Mouse (Mus musculus) Patski (cell line): ENCODE measurements around the gene Plxna1. TPM values are rescaled to one million over a fixed set of nuclear protein-coding genes. Genes with fewer than 3 reads are reported as not detected.

Experiments used
- ATAC-seq: fragments of 100-300 bp; one replicate; pipeline ENCODE4 v1.8.0; 2021
- CTCF ChIA-PET: fragments of 350-600 bp; sonication (Branson Sonifier 250); formaldehyde crosslinking; loops from one replicate; lab custom pipeline; 2022; ENCODE audit warnings: inconsistent platforms; lab: Charles Lee
- POLR2A ChIA-PET: fragments of 350-600 bp; sonication (Branson Sonifier 250); formaldehyde crosslinking; loops from one replicate; lab custom pipeline; 2022; ENCODE audit warnings: antibody characterized with exemption, inconsistent platforms; lab: Charles Lee
- DNase-seq: peaks from one replicate; pipeline ENCODE4 v3.0.0-alpha.2; 2011; ENCODE audit warnings: low read depth, low spot score
- H3K27me3 ChIP-seq: fragments of 371-371 bp; one replicate; pipeline ENCODE4 v1.5.1; 2021
- CTCF ChIP-seq: fragments of 100-300 bp; IDR thresholded peaks from one replicate; pipeline ENCODE4 v1.5.1; 2021
- in situ Hi-C: fragments of 300-500 bp; cut with MboI; formaldehyde crosslinking; loops from 3 replicates; pipeline ENCODE4 v1.11.1; 2018; ENCODE audit warnings: low pct_unique_long_range_greater_than_20kb, mixed read lengths
- polyA plus RNA-seq: library from polyadenylated mRNA; unstranded; gene quantifications from one replicate; pipeline ENCODE4 v1.2.3, GENCODE M21; 2021

The Plxna1 gene
- polyA plus RNA-seq, 1 experiment from 2014 or later, result 103 TPM

DNA sequence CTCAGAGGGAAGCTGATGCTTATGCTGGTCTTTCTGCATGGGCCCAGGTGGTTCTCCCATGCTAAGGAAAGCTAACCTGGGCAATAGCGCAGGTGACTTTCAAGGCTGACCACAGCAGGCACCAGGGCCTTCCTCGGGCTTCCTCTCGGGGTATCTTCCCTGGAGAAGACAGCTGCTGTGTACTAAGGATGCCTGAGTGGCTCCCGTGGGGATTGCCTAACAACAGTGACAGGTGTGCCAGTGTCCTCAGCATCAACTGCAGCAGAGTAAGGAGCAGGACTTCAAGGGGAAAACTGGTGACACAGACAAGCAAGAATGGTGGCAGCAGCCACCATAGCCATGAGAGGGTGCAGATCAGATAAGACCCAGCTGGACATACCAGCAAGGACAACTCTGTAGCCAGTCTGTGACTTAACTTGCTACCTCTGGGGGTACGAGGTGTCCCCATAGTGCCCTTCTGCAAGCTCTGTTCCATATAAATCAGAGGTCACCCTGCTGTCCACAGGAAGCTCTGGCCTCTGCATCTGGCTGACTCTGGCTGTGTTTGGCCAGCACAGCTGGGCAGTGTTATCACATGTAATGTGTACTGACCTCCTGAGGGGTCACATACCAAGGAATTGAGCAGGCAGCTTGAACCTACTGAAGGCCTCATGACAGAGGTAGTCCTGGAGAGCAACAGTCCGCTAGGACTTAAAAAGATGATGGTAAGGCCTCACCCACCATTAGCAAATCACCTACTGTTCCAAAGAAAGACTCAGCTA lies 54.0 kb downstream of the Plxna1 start:
- POLR2A ChIA-PET, result no interaction called here
- ATAC-seq (no peak), DNase-seq (no peak)
- TF ChIP-seq CTCF, result no peak
- in situ Hi-C loops, result no loop called here
- H3K27me3 ChIP-seq, result no peaks in the 10 kb centered on the region
- CTCF ChIA-PET, result interaction anchor here (1.1 to 1.8 kb wide), 3 partner anchors 12 to 18 kb away, joined by 3 to 4 read pairs (median 3); no protein-coding TSS in a partner anchor

DNA sequence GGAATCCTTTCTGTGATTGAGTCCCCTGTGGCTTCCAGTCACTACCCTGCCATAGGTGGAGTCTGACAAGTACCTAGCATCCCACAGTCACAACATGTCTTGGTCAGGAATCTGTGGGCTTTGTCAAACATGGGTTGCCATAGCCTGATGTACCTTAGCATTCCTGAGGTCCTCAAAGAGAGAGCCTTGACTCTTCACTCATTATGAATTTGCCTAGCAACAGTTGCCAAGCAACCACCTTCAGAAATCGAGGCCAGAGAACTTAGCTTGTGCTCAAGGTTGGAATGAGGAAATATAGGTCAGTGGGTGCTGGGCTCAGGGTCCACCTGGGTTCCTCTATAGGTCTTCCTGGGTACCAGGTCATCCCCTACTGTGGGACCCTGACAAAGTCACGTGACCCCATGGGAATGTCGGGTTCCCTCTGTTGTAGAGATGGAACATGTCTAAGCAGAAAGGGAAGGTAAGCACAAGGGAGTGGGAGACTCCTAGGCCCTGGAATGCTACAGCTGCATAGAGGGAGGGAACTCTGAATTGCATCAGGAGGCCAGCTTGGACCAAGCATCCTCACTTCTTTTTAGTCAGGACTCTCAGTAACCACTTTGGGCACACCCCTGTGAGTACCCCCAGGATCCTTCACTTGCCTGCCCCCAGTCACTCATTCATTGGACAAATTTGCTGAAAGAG lies 57.9 kb downstream of the Plxna1 start:
- in situ Hi-C loops, result no loop called here
- ATAC-seq, result no peak
- ChIA-PET CTCF (no interaction called here), POLR2A (no interaction called here)
- TF ChIP-seq CTCF, result no peak
- DNase-seq, result no peak
- H3K27me3 ChIP-seq, result no peaks in the 10 kb centered on the region

DNA sequence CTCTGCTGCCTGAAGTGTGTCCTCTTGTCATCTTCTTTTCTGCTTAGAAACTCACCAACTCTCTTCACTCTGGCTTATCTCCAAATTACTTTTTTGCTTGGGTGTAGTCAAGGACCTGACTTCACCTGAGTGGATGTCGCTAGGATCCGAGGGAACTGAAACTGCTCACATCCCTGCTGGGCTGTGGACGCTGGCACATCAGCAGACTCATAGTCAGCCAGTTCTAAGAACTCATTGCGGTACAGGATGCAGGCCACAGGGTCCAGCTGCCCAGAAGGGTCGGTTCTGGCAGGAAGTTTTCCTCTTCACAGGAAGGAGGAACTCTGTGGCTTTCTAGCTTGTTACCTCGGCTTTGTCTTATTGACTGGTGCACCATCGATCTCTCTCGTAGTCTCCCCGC lies 62.6 kb downstream of the Plxna1 start:
- ChIA-PET POLR2A (no interaction called here), CTCF (no interaction called here)
- DNase-seq (no peak), ATAC-seq (no peak)
- in situ Hi-C loops, result no loop called here
- TF ChIP-seq CTCF, result no peak
- no peaks in the 10 kb centered on the region for H3K27me3 ChIP-seq

DNA sequence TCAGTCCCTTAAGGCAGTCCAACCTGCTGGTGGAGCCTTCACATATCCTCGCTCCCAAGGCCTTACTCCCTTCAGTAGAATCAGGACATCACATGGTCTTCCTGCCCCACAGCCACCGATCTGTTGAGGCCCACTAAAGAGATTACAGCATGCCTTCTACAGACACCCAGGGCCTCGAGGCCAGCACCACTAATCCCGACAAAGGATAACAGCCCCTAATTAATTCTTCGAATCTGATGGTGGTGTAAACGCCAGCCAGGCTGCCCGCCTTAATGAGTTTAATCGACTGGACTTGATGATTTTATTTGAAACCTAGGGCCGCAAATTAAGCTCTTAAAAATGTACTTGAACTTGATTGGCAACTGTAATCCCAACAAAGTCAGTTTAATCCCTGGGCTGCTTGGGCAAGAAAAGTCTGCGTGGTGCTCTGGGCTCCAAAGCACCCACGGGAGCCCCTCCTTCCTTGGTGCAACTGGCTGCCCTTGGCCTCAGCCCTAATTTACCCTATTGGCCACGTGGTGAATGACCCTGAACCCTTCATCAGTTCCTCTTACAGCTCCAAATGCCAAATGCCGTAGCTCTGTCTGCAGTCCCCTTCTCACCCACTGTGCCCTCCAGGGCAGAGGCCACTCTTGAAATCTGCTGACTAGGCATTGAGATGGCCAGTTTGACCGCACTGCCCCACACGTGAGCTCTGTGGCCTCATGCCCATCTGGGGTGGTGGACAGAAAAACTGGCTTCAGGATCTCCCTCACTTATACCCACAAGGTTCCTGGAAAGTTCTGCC lies 65.3 kb downstream of the Plxna1 start:
- ChIA-PET POLR2A (no interaction called here), CTCF (no interaction called here)
- DNase-seq, result no peak
- no peak for TF ChIP-seq CTCF
- no peak for ATAC-seq
- in situ Hi-C loops, result no loop called here
- H3K27me3 ChIP-seq, result no peaks in the 10 kb centered on the region

DNA sequence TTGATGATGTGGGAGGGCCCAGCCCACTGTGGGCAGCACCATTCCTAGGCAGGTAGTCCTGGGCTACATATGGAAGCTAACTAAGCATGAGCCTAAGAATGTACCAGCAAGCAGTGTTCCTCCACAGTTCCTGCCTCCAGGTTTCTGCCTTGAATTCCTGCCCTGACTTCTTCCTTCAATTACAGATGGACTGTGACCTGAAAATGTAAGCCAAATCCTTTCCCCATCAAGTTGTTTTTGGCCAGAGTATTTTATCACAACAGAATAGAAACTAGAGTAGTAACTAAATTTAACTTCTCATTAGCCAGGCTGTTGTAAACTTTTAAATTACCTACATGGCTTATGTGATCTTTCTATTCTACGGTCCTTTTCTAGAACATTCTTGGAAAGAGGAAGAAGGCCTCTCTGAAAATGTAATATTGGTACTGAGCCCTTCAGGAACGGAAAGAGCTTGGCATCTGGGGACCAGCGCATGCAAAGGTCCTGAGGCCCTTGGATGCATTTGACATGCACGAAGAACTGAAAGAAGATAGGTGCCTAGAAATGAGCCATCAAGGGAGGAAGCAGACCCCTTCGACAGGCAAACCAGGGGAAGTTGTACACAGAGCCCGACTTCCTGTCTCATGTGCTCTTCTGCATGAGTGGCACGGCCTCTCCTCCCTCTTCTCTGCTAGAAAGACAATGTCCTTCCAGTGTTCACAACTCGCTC lies 66.3 kb downstream of the Plxna1 start:
- POLR2A ChIA-PET, result no interaction called here
- no peak for TF ChIP-seq CTCF
- ATAC-seq (no peak), DNase-seq (no peak)
- in situ Hi-C loops, result no loop called here
- CTCF ChIA-PET, result interaction anchor here (1.5 kb wide), 1 partner anchor 11 kb away, joined by 3 read pairs; no protein-coding TSS in a partner anchor
- H3K27me3 ChIP-seq, result no peaks in the 10 kb centered on the region

DNA sequence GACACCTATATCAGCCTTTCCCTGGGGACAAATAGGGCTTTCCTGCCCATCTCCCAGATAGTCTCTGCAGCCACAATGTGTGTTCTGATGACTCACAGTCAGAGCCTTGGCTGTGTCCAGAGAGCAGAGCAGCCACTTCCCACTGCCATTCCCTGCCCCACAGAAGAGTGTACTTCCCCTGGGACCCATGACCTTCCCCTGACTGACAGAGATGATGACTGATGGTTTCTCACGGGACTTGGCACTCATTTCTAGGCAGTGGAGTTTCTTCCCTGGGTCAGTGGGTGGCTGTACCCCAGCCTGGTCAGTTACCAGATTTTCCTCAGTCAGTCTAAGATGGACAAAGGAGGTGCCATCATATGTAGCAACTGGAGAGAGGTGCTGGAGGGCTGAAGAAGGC lies 67.8 kb downstream of the Plxna1 start:
- DNase-seq (no peak), ATAC-seq (no peak)
- in situ Hi-C loops, result no loop called here
- TF ChIP-seq CTCF, result no peak
- ChIA-PET CTCF (no interaction called here), POLR2A (no interaction called here)
- no peaks in the 10 kb centered on the region for H3K27me3 ChIP-seq

DNA sequence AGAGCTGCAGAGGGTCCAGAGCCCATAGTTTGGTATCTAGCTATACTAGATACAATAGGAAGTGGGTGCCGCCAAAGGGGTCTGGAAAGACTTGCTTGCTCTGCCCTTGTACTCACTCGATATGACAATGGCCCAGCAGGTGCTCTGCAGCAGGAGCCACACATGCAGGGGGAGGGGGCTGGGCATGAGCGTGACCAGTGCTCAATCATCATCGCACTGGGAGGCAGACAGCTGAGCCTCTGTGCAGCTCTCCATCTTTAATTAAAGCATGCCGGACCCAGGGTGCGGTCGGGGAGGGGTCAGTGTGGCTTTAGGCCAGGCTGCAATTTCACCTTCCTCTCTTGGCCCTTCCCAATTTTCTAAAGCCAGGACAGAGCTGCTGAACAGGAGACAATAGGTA lies 70.9 kb downstream of the Plxna1 start:
- CTCF ChIA-PET, result no interaction called here
- no peak for ATAC-seq
- H3K27me3 ChIP-seq, result no peaks in the 10 kb centered on the region
- in situ Hi-C loops, result no loop called here
- DNase-seq, result no peak
- no peak for TF ChIP-seq CTCF
- POLR2A ChIA-PET, result no interaction called here

DNA sequence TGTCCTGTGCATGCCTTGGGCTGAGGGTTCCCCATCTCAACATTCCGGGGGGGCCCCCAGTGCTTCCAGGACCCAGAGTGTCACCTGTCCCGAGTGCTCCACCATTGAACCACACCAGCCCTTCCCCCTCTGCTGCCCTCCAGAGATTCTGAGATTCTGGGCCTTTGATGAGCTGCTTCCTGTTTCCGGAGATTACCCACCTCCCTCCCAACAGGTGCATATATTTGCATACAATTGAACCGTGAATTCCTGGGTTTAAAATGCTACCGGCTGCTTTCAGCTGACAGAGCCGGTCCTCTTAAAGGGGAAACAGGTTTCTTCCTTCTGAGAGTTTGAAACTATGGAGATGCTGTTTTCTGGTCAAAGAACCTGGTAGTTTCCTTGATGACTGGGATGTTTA lies 74.3 kb downstream of the Plxna1 start:
- ChIA-PET CTCF (no interaction called here), POLR2A (no interaction called here)
- in situ Hi-C loops, result no loop called here
- no peak for TF ChIP-seq CTCF
- ATAC-seq (no peak), DNase-seq (no peak)
- no peaks in the 10 kb centered on the region for H3K27me3 ChIP-seq

DNA sequence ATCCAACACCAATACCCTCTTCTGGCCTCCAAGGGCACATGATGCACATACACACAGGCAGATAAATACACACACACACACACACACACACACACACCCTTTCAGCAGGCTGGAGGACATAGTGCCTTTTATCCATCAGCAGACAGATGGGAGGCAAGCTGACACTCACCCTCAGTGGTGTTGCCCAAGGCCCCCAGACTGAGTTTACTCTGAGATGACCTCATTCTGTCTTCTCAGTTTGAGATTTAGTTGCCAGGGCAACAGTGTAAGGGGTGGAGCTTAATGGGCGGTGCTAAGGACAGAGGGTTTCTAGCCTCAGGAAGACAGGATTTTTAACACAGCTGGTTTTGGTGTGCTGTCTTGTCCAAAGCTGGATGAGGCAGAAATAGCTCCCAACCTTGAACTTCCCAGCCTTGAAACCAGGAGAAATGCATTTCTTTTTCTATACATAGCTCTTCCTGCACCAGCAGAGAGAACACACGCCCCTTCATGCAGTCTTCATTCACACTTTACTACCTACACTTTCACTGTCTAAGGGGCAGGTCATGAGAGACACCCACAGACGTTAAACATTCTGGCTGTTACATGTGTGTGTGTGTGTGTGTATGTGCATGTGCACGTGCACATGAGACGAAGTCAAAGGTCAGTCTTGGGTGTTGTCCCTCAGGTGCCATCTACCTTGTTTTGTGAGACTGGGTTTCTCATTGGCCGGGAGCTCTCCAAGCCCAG lies 75.6 kb downstream of the Plxna1 start:
- CTCF ChIA-PET, result no interaction called here
- TF ChIP-seq CTCF, result no peak
- peak; percentile 25 for ATAC-seq
- POLR2A ChIA-PET, result interaction anchor here (0.6 to 0.7 kb wide), 2 partner anchors 15 to 97 kb away, joined by 4 to 5 read pairs; no protein-coding TSS in a partner anchor
- in situ Hi-C loops, result no loop called here
- no peak for DNase-seq
- no peaks in the 10 kb centered on the region for H3K27me3 ChIP-seq

DNA sequence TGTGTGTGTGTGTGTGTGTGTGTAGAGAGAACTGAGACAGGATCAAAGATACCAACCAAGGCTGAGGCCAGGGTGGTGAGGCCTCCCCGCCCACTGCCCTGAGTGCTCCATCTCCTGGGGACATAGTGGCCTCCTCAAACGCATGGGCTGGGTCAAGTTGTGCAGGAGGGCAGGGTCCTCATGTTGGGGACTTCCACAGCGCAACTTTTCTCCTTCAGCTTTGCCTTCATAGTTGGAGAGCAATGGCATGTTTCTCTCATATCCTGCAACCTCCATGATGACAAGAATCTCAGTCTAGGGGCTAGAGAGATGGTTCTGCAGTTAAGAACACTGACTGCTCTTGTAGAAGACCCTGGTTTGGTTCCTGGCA lies 76.1 kb downstream of the Plxna1 start:
- ChIA-PET CTCF (no interaction called here), POLR2A (interaction anchor here (0.6 kb wide), 1 partner anchor 97 kb away, joined by 4 read pairs; no protein-coding TSS in a partner anchor)
- no peak for ATAC-seq
- H3K27me3 ChIP-seq, result no peaks in the 10 kb centered on the region
- TF ChIP-seq CTCF, result no peak
- in situ Hi-C loops, result no loop called here
- no peak for DNase-seq
